Mouse (Mus musculus): Measurements from ENCODE around the gene Lhfpl5.

DNA sequence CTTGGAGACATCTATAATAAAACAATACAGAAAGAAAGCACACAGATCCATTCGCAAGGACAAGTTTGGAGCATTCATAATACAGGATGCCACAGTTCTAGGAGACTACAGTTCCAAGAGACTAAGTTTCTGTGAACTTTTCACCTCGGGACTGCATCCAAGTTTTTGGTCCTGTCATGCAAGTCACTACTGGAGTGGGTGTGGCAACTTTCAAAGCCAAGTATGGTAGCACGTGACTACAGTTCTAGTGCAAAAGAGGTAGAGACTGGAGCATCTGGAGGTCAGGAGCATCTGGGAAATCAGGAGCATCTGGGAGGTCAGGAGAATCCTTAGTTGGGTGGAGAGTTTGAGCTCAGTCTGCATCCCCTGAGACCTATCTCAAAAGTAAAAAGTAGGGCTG, 3.6 kb upstream of the Lhfpl5 start:
- TF ChIP-seq CTCF (IDR thresholded peaks at IDR 0.05; ENCODE audit: borderline replicate concordance, insufficient read depth, low read depth, low read length) (no peak), POLR2A (IDR thresholded peaks at IDR 0.05; ENCODE audit: borderline replicate concordance, insufficient read depth, low read length) (no peak)
